Mouse (Mus musculus) ES-Bruce4 (cell line): ENCODE measurements at regions not wholly inside any gene's neighbourhood (a gene's known extent, or its start where the extent isn't known, plus 50 kb on each side); places are given as distances from the start of the nearest gene placed in this dataset.

Experiments used
- H3K27ac ChIP-seq: 2 replicates; pipeline ENCODE4 v1.5.1; 2012; ENCODE audit warnings: low read length, inconsistent platforms; ENCODE audit not compliant: insufficient read depth
- H3K27me3 ChIP-seq: 2 replicates; pipeline ENCODE4 v1.6.1; 2012; ENCODE audit warnings: mild to moderate bottlenecking, low read length, inconsistent platforms; ENCODE audit not compliant: control insufficient read depth, poor library complexity, insufficient read depth, severe bottlenecking
- H3K36me3 ChIP-seq: 2 replicates; pipeline ENCODE4 v1.6.1; 2012; ENCODE audit warnings: inconsistent platforms, mild to moderate bottlenecking, low read length, moderate library complexity; ENCODE audit not compliant: control insufficient read depth, poor library complexity, insufficient read depth, severe bottlenecking
- H3K4me1 ChIP-seq: one replicate; pipeline ENCODE4 v1.8.1; 2011; ENCODE audit warnings: low read length; ENCODE audit not compliant: control insufficient read depth, insufficient read depth
- H3K4me3 ChIP-seq: 2 replicates; pipeline ENCODE4 v1.5.1; 2011; ENCODE audit warnings: low read depth, mild to moderate bottlenecking, low read length
- H3K9ac ChIP-seq: 2 replicates; pipeline ENCODE4 v1.6.1; 2012; ENCODE audit warnings: low read depth, mild to moderate bottlenecking, inconsistent platforms; ENCODE audit not compliant: poor library complexity, severe bottlenecking
- H3K9me3 ChIP-seq: replicated peaks from 2 replicates; pipeline ENCODE4 v1.6.1; 2012; ENCODE audit warnings: mild to moderate bottlenecking, low read length, inconsistent platforms; ENCODE audit not compliant: control insufficient read depth, poor library complexity, insufficient read depth, severe bottlenecking
- CTCF ChIP-seq: IDR thresholded peaks from one replicate; pipeline ENCODE4 v1.8.1; 2011; ENCODE audit warnings: low read depth, low read length
- EP300 ChIP-seq: IDR thresholded peaks from 2 replicates; pipeline ENCODE4 v1.6.1; 2011; ENCODE audit warnings: low read depth, low read length; ENCODE audit not compliant: insufficient read depth
- POLR2A ChIP-seq: IDR thresholded peaks from one replicate; pipeline ENCODE4 v1.8.1; 2011; ENCODE audit warnings: low read length; ENCODE audit not compliant: insufficient read depth

- Histone ChIP-seq H3K4me3 (no peak overlapping the region), H3K4me1 (no peaks in the 10 kb centered on the region), H3K27ac (no peak overlapping the region), H3K36me3 (no peaks in the 10 kb centered on the region), H3K27me3 (no peaks in the 10 kb centered on the region), H3K9ac (no peak overlapping the region), H3K9me3 (no peaks in the 10 kb centered on the region)
- TF ChIP-seq POLR2A (no peak), EP300 (no peak), CTCF (no peak)
Measured at GRCm38 (mm10) chr13:60069196-60069595, 108.0 kb downstream of the Gas1 start.

- H3K27ac ChIP-seq = no peak overlapping the region
- H3K4me3 ChIP-seq = no peak overlapping the region
- no peak overlapping the region for H3K9ac ChIP-seq
- no peaks in the 10 kb centered on the region for H3K27me3 ChIP-seq
- H3K36me3 ChIP-seq = no peaks in the 10 kb centered on the region
- no peaks in the 10 kb centered on the region for H3K9me3 ChIP-seq
- no peaks in the 10 kb centered on the region for H3K4me1 ChIP-seq
- no peak for TF ChIP-seq EP300
- no peak for TF ChIP-seq CTCF
- no peak for TF ChIP-seq POLR2A
Measured at GRCm38 (mm10) chr13:60067325-60067724, 109.8 kb downstream of the Gas1 start.

- Histone ChIP-seq H3K27me3 (no peaks in the 10 kb centered on the region), H3K9ac (no peak overlapping the region), H3K4me3 (no peak overlapping the region), H3K27ac (no peak overlapping the region), H3K9me3 (no peaks in the 10 kb centered on the region), H3K4me1 (no peaks in the 10 kb centered on the region), H3K36me3 (no peaks in the 10 kb centered on the region)
- no peak for TF ChIP-seq EP300
- TF ChIP-seq POLR2A = no peak
- TF ChIP-seq CTCF = no peak
Measured at GRCm38 (mm10) chr13:60061589-60061988, 115.6 kb downstream of the Gas1 start.

GRCm38 (mm10) chr13:60057761-60058274 lies 119.3 kb downstream of the Gas1 start:
- H3K27ac ChIP-seq = no peak overlapping the region
- no peak overlapping the region for H3K4me3 ChIP-seq
- H3K9me3 ChIP-seq = no peaks in the 10 kb centered on the region
- no peaks in the 10 kb centered on the region for H3K4me1 ChIP-seq
- H3K36me3 ChIP-seq = no peaks in the 10 kb centered on the region
- TF ChIP-seq EP300 (no peak), CTCF (no peak), POLR2A (no peak)
- H3K27me3 ChIP-seq = no peaks in the 10 kb centered on the region
- H3K9ac ChIP-seq = no peak overlapping the region

GRCm38 (mm10) chr13:60054531-60054930 lies 122.6 kb downstream of the Gas1 start:
- Histone ChIP-seq H3K27ac (no peak overlapping the region), H3K4me3 (no peak overlapping the region), H3K36me3 (no peaks in the 10 kb centered on the region), H3K9ac (no peak overlapping the region), H3K27me3 (no peaks in the 10 kb centered on the region), H3K4me1 (no peaks in the 10 kb centered on the region), H3K9me3 (no peaks in the 10 kb centered on the region)
- TF ChIP-seq POLR2A (no peak), CTCF (no peak), EP300 (no peak)

GRCm38 (mm10) chr13:60054081-60054480 lies 123.1 kb downstream of the Gas1 start:
- TF ChIP-seq EP300 (no peak), POLR2A (no peak), CTCF (no peak)
- no peaks in the 10 kb centered on the region for H3K9me3 ChIP-seq
- no peak overlapping the region for H3K9ac ChIP-seq
- no peak overlapping the region for H3K27ac ChIP-seq
- no peak overlapping the region for H3K4me3 ChIP-seq
- no peaks in the 10 kb centered on the region for H3K4me1 ChIP-seq
- no peaks in the 10 kb centered on the region for H3K27me3 ChIP-seq
- no peaks in the 10 kb centered on the region for H3K36me3 ChIP-seq

- Histone ChIP-seq H3K27ac (no peak overlapping the region), H3K4me1 (no peaks in the 10 kb centered on the region), H3K9me3 (no peaks in the 10 kb centered on the region), H3K9ac (no peak overlapping the region), H3K4me3 (no peak overlapping the region), H3K36me3 (no peaks in the 10 kb centered on the region), H3K27me3 (no peaks in the 10 kb centered on the region)
- TF ChIP-seq EP300 (no peak), CTCF (no peak), POLR2A (no peak)
Measured at GRCm38 (mm10) chr13:60051866-60052265, 125.3 kb downstream of the Gas1 start.
